Mouse (Mus musculus) lung, postnatal 0 days (tissue): ENCODE data around the gene Ccr9. TPM values are rescaled to one million over a fixed set of nuclear protein-coding genes. Genes with fewer than 3 reads are reported as not detected.

Experiments
- ATAC-seq: fragments of 200-750 bp; cut with Nextera tagmentation; 2 replicates; pipeline ENCODE4 v1.8.0; 2017; ENCODE audit warnings: moderate library complexity
- DNase-seq: peaks from one replicate; pipeline ENCODE4 v3.0.0-alpha.2; 2016; ENCODE audit warnings: low spot score
- H3K27ac ChIP-seq: fragments of 300-500 bp; sonication (generic); 2 replicates; pipeline ENCODE4 v1.5.1; 2014; ENCODE audit warnings: antibody characterized with exemption, mild to moderate bottlenecking, low read length, mixed read lengths
- H3K27me3 ChIP-seq: fragments of 300-500 bp; sonication (generic); replicated peaks from 2 replicates; pipeline ENCODE4 v1.6.1; 2014; ENCODE audit warnings: low read length, mixed read lengths; ENCODE audit not compliant: insufficient read depth
- H3K36me3 ChIP-seq: fragments of 300-500 bp; sonication (generic); 2 replicates; pipeline ENCODE4 v1.6.1; 2014; ENCODE audit warnings: low read length, mixed read lengths; ENCODE audit not compliant: insufficient read depth
- H3K4me1 ChIP-seq: fragments of 300-500 bp; sonication (generic); 2 replicates; pipeline ENCODE4 v1.6.1; 2014; ENCODE audit warnings: antibody characterized with exemption, low read depth, low read length, mixed read lengths; ENCODE audit not compliant: insufficient read depth
- H3K4me2 ChIP-seq: fragments of 300-500 bp; sonication (generic); replicated peaks from 2 replicates; pipeline ENCODE4 v1.6.1; 2014; ENCODE audit warnings: low read depth, mild to moderate bottlenecking, low read length, moderate library complexity, mixed read lengths
- H3K4me3 ChIP-seq: fragments of 300-500 bp; sonication (generic); 2 replicates; pipeline ENCODE4 v1.5.1; 2014; ENCODE audit warnings: low read depth, low read length
- H3K9ac ChIP-seq: fragments of 300-500 bp; sonication (generic); replicated peaks from 2 replicates; pipeline ENCODE4 v1.6.1; 2014; ENCODE audit warnings: low read depth, mild to moderate bottlenecking
- H3K9me3 ChIP-seq: fragments of 300-500 bp; sonication (generic); 2 replicates; pipeline ENCODE4 v1.6.1; 2016; ENCODE audit warnings: low read length, mixed read lengths
- CTCF ChIP-seq: IDR thresholded peaks from 2 replicates; pipeline ENCODE4 v1.5.1; 2016; ENCODE audit warnings: antibody characterized with exemption, mild to moderate bottlenecking
- EP300 ChIP-seq: IDR thresholded peaks from 2 replicates; pipeline ENCODE4 v1.6.1; 2016; ENCODE audit warnings: antibody characterized with exemption, mild to moderate bottlenecking, control low read depth
- WGBS: fragments of 180-500 bp; shearing (Covaris S2); extraction: QIAGEN DNeasy Blood & Tissue Kit; methylation state at CpG from one replicate; pipeline ENCODE4 v1.1.7; 2014; 5-methylcytosine and 5-hydroxymethylcytosine counted together
- polyA plus RNA-seq: library from polyadenylated mRNA; unstranded; fragments of >200 nt; fragmentation: Nextera tagmentation; extraction: Ambion mirVana; gene quantifications from 2 replicates; pipeline ENCODE4 v1.2.1, GENCODE M21; 2015

Ccr9 gene
- polyA plus RNA-seq, 1 experiment from 2014 or later, result 0.29 TPM

- Histone ChIP-seq H3K4me2 (no peak within 1 kb of the TSS), H3K27ac (no peak within 1 kb of the TSS), H3K36me3 (peaks cover 14% of the 10 kb centered on the region; the same call in 1 of the 2 replicates), H3K9ac (no peak within 1 kb of the TSS), H3K9me3 (no peaks in the 10 kb centered on the region), H3K4me1 (no peaks in the 10 kb centered on the region), H3K4me3 (no peak within 1 kb of the TSS), H3K27me3 (no peaks in the 10 kb centered on the region)
- DNase-seq, result no peak
- no peak for TF ChIP-seq EP300
- no peak for TF ChIP-seq CTCF
- no peak for ATAC-seq
- 83% methylated on average over 5 of the region's 5 CpGs for WGBS
Measured at GRCm38 (mm10) chr9:123806267-123806666, 128.0 kb downstream of the Ccr9 start, which contains the start of gene Cxcr6. Cxcr6 (plus strand) TSS chr9:123806475.

GRCm38 (mm10) chr9:123808583-123808982, 130.3 kb downstream of the Ccr9 start:
- no peak overlapping the region for H3K27ac ChIP-seq
- ATAC-seq (no peak), DNase-seq (no peak)
- H3K4me3 ChIP-seq, result no peak overlapping the region
- H3K27me3 ChIP-seq, result no peaks in the 10 kb centered on the region
- H3K9me3 ChIP-seq, result no peaks in the 10 kb centered on the region
- H3K9ac ChIP-seq, result no peak overlapping the region
- WGBS, result 33% methylated on average over 7 of the region's 7 CpGs
- TF ChIP-seq CTCF, result no peak
- TF ChIP-seq EP300, result no peak
- H3K4me2 ChIP-seq, result no peak overlapping the region
- H3K36me3 ChIP-seq, result peaks cover 22% of the 10 kb centered on the region
- H3K4me1 ChIP-seq, result no peaks in the 10 kb centered on the region

GRCm38 (mm10) chr9:123811831-123812230, 133.6 kb downstream of the Ccr9 start:
- Histone ChIP-seq H3K36me3 (peaks cover 46% of the 10 kb centered on the region), H3K27me3 (no peaks in the 10 kb centered on the region), H3K4me1 (no peaks in the 10 kb centered on the region), H3K9ac (no peak overlapping the region), H3K4me3 (no peak overlapping the region), H3K4me2 (no peak overlapping the region), H3K9me3 (no peaks in the 10 kb centered on the region), H3K27ac (no peak overlapping the region)
- no peak for DNase-seq
- TF ChIP-seq CTCF (no peak), EP300 (no peak)
- no peak for ATAC-seq
- 89% methylated on average over 3 of the region's 3 CpGs for WGBS

GRCm38 (mm10) chr9:123814326-123814725, 136.1 kb downstream of the Ccr9 start:
- Histone ChIP-seq H3K4me3 (no peak overlapping the region), H3K4me2 (no peak overlapping the region), H3K27me3 (no peaks in the 10 kb centered on the region), H3K9me3 (no peaks in the 10 kb centered on the region), H3K27ac (no peak overlapping the region), H3K4me1 (no peaks in the 10 kb centered on the region), H3K9ac (no peak overlapping the region), H3K36me3 (peaks cover 47% of the 10 kb centered on the region)
- DNase-seq (no peak), ATAC-seq (no peak)
- 91% methylated on average over 2 of the region's 2 CpGs for WGBS
- TF ChIP-seq EP300, result no peak
- no peak for TF ChIP-seq CTCF

- Histone ChIP-seq H3K4me2 (no peak overlapping the region), H3K36me3 (peaks cover 46% of the 10 kb centered on the region)
- no peak for DNase-seq
Measured at GRCm38 (mm10) chr9:123814821-123815220, 136.6 kb downstream of the Ccr9 start.

GRCm38 (mm10) chr9:123815444-123815843, 137.2 kb downstream of the Ccr9 start:
- no peaks in the 10 kb centered on the region for H3K9me3 ChIP-seq
- WGBS, result 79% methylated on average over 3 of the region's 3 CpGs
- no peak for TF ChIP-seq EP300
- no peak for TF ChIP-seq CTCF
- no peaks in the 10 kb centered on the region for H3K27me3 ChIP-seq
- ATAC-seq (no peak), DNase-seq (peak; percentile 28)
- peaks cover 41% of the 10 kb centered on the region for H3K36me3 ChIP-seq
- no peak overlapping the region for H3K27ac ChIP-seq
- H3K4me3 ChIP-seq, result no peak overlapping the region
- H3K9ac ChIP-seq, result no peak overlapping the region
- H3K4me1 ChIP-seq, result no peaks in the 10 kb centered on the region
- H3K4me2 ChIP-seq, result no peak overlapping the region

More at GRCm38 (mm10) chr9:123814821-123815220, 136.6 kb downstream of the Ccr9 start:
- Histone ChIP-seq H3K4me1 (no peaks in the 10 kb centered on the region), H3K27me3 (no peaks in the 10 kb centered on the region), H3K9me3 (no peaks in the 10 kb centered on the region), H3K27ac (no peak overlapping the region), H3K4me3 (no peak overlapping the region), H3K9ac (no peak overlapping the region)
- no peak for ATAC-seq
- TF ChIP-seq CTCF (no peak), EP300 (no peak)
- WGBS, result 75% methylated on average over 4 of the region's 4 CpGs

GRCm38 (mm10) chr9:123815996-123816395, 137.8 kb downstream of the Ccr9 start:
- Histone ChIP-seq H3K36me3 (peaks cover 36% of the 10 kb centered on the region), H3K4me1 (no peaks in the 10 kb centered on the region), H3K27ac (no peak overlapping the region), H3K4me3 (no peak overlapping the region), H3K27me3 (no peaks in the 10 kb centered on the region), H3K9me3 (no peaks in the 10 kb centered on the region), H3K9ac (no peak overlapping the region), H3K4me2 (no peak overlapping the region)
- no peak for TF ChIP-seq CTCF
- TF ChIP-seq EP300, result no peak
- DNase-seq, result no peak
- no peak for ATAC-seq
- WGBS, result 48% methylated on average over 1 of the region's 1 CpGs
